Mouse (Mus musculus) layer of hippocampus, adult 2 months (tissue): Measurements from ENCODE around the gene Mcm10. TPM values are rescaled to one million over a fixed set of nuclear protein-coding genes. Genes with fewer than 3 reads are reported as not detected.
A peak's percentile ranks its signal among the peaks of the same experiment; 100 is the strongest.

ENCODE experiments used
- DNase-seq, 2 experiments: peaks; one replicate each; pipeline ENCODE4 v3.0.0; 2022; ENCODE audit warnings: low spot score in 2 of 2
- H3K27ac ChIP-seq: fragments of 200-600 bp; 2 replicates; pipeline ENCODE4 v1.8.1; 2022
- H3K4me3 ChIP-seq: fragments of 200-600 bp; 2 replicates; pipeline ENCODE4 v1.8.1; 2022; ENCODE audit warnings: mild to moderate bottlenecking
- CTCF ChIP-seq: fragments of 200-600 bp; conservative IDR thresholded peaks from 2 replicates; pipeline ENCODE4 v1.8.1; 2022; ENCODE audit warnings: antibody characterized with exemption, mild to moderate bottlenecking, moderate library complexity
- long read RNA-seq, 2 experiments: library from polyadenylated mRNA; stranded (forward); transcript quantifications; one replicate each; pipeline ENCODE4 v2.0.0; 2021; ENCODE audit warnings: borderline mapping rate in 2 of 2
- total RNA-seq, 2 experiments: library from RNA; stranded (reverse); gene quantifications; 2 replicates each; pipeline ENCODE4 v1.2.3; 2021

Mcm10 gene
- total RNA-seq: 1 to 10 TPM; 1.1 to 2.0 TPM
- long read RNA-seq, experiment 1: 0 reads
- long read RNA-seq, experiment 2: 0 reads

GRCm38 (mm10) chr2:5012491-5013324 is at the start of gene Mcm10:
TSS of gene Mcm10 (minus strand) at chr2:5012791.
- Histone ChIP-seq H3K4me3 (peak within 1 kb of the TSS; percentile 59), H3K27ac (no peak within 1 kb of the TSS)
- TF ChIP-seq CTCF: no peak
- DNase-seq: peak; percentile 92 to 93

GRCm38 (mm10) chr2:5061133-5061708 is 48.6 kb upstream of the Mcm10 start:
- no peak for DNase-seq
- TF ChIP-seq CTCF: no peak
- Histone ChIP-seq H3K4me3 (no peak overlapping the region), H3K27ac (no peak overlapping the region)

GRCm38 (mm10) chr2:5059997-5060396 is 47.4 kb upstream of the Mcm10 start:
- DNase-seq: no peak
- no peak for TF ChIP-seq CTCF
- Histone ChIP-seq H3K27ac (no peak overlapping the region), H3K4me3 (no peak overlapping the region)

GRCm38 (mm10) chr2:5058436-5058835 is 45.8 kb upstream of the Mcm10 start:
- Histone ChIP-seq H3K27ac (no peak overlapping the region), H3K4me3 (no peak overlapping the region)
- DNase-seq: no peak
- no peak for TF ChIP-seq CTCF

- no peak for TF ChIP-seq CTCF
- Histone ChIP-seq H3K27ac (no peak overlapping the region), H3K4me3 (no peak overlapping the region)
- DNase-seq: no peak
Observed at GRCm38 (mm10) chr2:5050562-5050961, 38.0 kb upstream of the Mcm10 start.

GRCm38 (mm10) chr2:5047016-5047415 is 34.4 kb upstream of the Mcm10 start:
- Histone ChIP-seq H3K27ac (no peak overlapping the region), H3K4me3 (no peak overlapping the region)
- no peak for TF ChIP-seq CTCF
- DNase-seq: no peak

GRCm38 (mm10) chr2:5045269-5045965 is 32.8 kb upstream of the Mcm10 start:
- no peak for TF ChIP-seq CTCF
- no peak for DNase-seq
- no peak overlapping the region for H3K4me3 ChIP-seq
- no peak overlapping the region for H3K27ac ChIP-seq

- TF ChIP-seq CTCF: no peak
- H3K4me3 ChIP-seq: no peak overlapping the region
- DNase-seq: no peak
- H3K27ac ChIP-seq: no peak overlapping the region
Observed at GRCm38 (mm10) chr2:5044321-5044720, 31.7 kb upstream of the Mcm10 start.

- no peak for TF ChIP-seq CTCF
- Histone ChIP-seq H3K27ac (no peak overlapping the region), H3K4me3 (no peak overlapping the region)
- no peak for DNase-seq
Observed at GRCm38 (mm10) chr2:5043476-5043761, 30.8 kb upstream of the Mcm10 start.

GRCm38 (mm10) chr2:5042616-5043475 is 30.3 kb upstream of the Mcm10 start:
- no peak for DNase-seq
- Histone ChIP-seq H3K27ac (no peak overlapping the region), H3K4me3 (no peak overlapping the region)
- no peak for TF ChIP-seq CTCF

GRCm38 (mm10) chr2:5041854-5042253 is 29.3 kb upstream of the Mcm10 start:
- Histone ChIP-seq H3K27ac (no peak overlapping the region), H3K4me3 (no peak overlapping the region)
- no peak for DNase-seq
- no peak for TF ChIP-seq CTCF

- no peak overlapping the region for H3K4me3 ChIP-seq
- no peak for DNase-seq
- no peak for TF ChIP-seq CTCF
- no peak overlapping the region for H3K27ac ChIP-seq
Observed at GRCm38 (mm10) chr2:5040281-5041161, 27.9 kb upstream of the Mcm10 start.
